Mouse (Mus musculus): ENCODE measurements around the gene Btbd9.

The Btbd9 gene

DNA sequence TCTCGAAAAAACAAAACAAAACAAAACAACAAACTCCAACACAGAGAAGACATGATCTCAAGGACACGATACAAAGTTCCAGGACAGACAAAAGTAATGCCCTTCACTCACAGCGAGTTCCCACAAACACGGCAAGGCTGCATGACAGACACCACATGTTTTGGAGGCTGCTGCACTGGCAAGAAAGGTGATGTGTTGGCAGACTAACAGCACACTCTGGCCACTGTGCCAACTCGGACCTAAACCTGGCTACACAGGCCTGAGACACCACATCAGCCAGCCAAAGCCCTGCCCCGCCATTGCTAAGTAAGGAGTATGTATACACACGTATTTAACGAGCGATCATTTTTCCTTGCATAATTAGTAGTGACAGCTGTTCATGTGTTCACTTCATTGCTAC is 123.9 kb downstream of the Btbd9 start:
- DNase-seq (ENCODE audit: low read depth): no peak

DNA sequence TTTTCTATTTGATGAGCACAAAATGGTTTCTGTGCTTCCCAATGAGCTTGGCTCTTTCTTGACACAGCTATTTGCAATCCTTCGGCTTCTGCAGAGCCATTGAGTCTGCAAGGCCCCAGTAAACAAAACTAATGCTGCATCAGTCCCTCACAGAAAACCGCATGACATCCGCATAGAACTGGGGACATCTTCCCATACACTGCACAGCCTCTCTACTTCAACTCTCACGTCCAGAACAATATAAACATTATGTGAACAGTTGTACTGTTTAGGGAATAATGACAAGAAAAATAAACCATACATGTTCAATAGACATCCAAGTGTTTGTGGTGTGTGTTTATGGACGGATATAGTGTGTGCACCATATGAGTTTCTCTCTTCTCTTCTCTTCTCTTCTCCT is 127.7 kb downstream of the Btbd9 start:
- DNase-seq (ENCODE audit: low read depth): no peak

DNA sequence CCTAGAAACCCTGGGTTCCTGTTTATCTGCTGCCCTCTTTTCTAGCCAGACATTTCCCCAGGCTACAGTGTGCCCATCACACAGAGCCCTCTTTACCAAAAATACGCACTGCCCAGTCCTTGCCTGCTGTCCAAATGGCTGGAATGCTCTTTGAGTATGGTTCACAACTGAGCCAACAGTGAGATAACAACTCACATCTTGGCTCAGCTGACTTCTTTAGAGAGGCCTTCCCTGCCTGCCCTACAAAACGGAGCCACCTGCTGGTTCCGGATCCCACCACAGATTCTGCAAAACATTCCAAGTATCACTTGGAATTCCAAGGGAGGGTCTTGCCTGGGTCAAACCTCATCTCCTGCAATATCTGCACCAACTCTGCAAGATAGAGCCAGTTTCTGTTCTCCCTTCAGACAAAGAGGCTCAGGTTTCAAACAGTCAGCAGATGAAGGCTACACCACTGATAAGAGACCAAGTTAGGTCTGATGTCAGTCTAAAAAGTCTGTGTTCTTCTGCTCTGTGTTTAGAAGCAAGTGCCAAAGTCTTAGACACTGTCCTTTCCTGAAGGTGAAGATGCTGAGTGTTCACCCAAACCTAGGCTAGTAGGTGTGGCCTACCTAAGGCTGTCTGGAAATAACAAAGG is 130.4 kb downstream of the Btbd9 start:
- no peak for DNase-seq (ENCODE audit: low read depth)

DNA sequence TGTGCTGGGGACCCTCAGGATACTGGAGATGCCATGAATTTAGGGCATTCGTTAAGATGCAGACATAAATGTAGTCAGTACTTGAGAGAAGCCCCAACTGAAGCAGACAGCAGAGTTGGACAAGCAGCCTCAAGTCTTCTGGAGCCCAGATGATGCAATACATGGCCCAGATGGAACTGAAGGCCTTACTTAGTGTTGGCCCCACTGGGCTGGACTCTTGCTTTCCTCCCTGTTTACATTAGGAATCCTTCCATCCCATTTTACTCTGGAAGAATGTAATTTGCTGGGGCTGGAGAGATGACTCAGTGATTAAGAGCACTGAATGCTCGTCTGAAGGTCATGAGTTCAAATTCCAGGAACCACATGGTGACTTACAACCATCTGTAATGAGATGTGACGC is 136.6 kb downstream of the Btbd9 start:
- peak; percentile 43 for DNase-seq (ENCODE audit: low read depth)

DNA sequence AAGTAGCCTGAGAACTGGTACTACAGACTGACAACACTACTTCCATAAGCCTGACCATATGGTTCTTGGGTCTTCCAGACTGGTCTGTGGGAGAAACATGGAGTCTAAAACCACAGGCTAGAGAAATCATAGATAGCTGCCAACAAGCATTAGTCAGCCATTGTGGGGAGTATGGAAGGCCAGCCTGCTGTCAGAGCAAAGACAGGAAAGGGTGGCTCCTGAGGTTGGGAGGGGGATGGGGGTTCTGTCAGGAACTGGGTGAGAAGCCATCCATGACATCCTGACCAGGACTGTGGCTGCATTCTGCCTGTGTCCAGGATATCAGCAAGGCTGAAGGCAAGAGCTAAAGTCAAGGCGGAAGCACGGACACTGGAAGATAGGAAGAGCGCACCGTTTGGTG is 137.5 kb downstream of the Btbd9 start:
- DNase-seq (ENCODE audit: low read depth): peak; percentile 53

DNA sequence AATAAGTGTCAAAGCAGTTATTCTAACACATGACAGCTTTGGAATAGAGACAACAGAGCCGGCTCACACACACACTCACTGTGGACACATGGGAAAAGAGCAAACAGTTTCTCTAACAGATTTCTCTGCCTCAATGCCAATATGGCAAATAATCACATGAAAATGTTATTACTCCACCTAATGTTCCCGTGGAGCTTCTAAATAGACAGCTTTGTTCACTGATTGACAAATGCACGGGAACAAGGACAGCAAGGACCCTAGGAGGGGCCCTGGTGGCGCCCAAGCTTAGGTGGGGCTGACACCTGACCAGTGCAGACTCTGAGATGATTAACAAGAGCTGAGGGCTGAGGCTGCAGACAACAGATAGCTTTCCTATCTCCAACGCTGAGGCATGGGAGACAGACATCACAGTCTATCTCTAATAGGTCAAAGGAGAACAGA is 140.2 kb downstream of the Btbd9 start:
- no peak for DNase-seq (ENCODE audit: low read depth)

DNA sequence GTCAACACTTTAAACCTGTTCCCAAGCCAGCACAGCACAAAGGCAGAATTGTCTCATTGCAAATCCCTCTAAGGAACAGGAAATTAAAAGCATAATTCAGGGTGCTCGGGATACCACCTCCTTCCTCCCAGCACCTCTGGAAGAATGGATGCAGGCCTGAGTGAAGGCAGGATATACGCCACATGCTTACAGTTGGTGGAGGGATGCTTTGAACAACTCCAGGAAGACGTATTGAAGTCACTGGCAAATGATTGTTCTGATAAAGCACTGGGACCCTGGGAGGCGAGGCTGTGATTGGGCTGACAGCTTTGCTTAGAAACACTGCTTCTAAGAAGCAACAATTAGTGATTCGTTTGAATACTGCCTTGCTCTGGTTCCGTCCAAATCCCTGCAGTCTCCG is 140.8 kb downstream of the Btbd9 start:
- no peak for DNase-seq (ENCODE audit: low read depth)

DNA sequence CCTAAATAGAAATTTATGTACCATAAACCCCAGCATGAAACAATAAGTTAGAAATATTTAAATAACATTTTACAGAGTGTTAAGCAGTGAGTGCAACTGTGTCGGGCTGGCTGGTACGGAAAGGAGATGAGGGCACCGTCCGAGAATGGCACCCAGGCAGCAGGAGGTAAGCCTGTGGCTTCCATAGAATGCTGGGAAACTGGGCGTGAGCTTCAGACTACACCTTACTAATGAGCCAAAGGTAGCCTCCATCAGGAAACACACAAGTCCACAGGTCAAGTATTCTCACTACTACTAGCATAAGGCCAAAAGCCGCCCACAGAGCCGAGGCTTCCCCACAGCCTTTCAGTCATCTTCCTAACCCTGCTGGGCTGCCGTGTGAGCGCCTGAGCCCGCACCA is 144.2 kb downstream of the Btbd9 start:
- no peak for DNase-seq (ENCODE audit: low read depth)

DNA sequence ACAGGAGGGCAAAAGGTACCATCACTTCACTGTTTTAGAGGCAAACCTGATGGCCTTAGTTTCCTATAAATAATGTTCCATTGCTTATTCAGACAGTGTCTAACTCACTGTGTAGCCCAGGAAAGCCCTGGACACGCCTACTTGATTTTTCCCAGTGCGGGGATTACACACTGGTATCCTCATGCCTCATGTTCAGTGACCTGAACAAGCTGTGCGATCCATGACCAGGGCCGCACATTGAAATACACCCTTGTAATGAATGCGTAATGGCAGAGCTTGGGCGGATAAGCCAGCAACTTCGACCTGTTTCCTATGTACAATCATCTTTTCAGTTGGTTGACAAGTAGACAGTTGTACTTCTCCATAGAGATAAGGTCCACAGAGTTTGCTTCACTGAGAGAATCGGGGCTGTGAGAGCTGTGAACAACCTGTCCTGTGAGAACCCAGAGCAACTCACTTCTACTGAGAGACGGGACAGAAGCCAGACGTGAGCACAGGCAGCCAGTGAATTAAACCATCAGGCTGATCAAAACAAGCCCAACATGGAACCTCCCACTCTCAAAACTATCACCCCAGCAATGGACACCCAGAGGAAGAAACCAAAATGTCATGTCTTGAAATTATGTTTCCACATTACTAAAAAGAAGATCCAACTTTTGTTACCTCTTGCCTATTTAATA is 145.2 kb downstream of the Btbd9 start:
- no peak for DNase-seq (ENCODE audit: low read depth)

DNA sequence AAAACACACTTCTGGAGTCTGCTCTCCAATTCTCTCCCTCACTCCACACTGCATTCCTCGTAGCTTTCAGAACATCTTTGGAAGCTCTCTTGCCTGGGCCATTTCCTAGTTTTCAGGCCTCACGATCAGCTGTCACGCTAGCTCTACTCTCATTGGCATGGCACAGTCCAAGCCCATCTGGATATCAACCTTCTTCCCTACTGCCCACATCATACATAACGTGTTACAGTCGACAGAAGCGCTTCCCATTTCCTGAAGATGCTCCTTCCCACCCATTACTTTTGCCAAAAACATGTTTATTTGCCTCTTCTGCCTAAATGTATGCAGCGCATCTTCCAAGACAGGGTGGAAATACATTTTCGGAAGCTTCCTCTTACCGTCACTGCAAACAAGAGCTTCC is 147.6 kb downstream of the Btbd9 start:
- DNase-seq (ENCODE audit: low read depth): no peak

DNA sequence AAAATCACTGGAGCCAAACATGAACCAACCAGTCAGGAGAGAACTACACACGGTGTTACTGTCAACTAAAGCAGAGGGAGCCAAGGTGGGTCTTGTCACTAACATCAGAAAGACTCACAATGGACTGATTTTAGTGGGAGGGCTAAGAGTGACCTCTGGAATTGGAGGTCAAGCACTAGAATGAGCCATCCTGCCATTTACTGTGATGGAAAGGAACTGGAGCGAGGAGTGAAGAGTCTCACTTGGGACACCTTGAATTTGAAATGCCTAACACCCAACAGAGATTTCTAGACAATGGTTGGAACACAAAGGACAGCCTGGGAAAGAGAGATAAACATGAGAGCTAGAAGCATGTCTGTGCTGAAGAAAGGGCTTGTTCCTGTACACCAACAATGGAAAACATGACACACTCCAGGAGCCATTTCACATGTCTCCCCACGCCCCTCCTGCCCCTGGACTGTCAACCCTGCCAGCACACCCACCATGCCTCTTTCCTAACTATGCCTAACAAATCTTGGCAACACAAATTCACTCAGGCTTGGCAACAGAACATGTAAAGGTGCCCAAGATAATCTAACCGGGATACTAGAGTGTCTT is 152.9 kb downstream of the Btbd9 start:
- DNase-seq (ENCODE audit: low read depth): no peak

DNA sequence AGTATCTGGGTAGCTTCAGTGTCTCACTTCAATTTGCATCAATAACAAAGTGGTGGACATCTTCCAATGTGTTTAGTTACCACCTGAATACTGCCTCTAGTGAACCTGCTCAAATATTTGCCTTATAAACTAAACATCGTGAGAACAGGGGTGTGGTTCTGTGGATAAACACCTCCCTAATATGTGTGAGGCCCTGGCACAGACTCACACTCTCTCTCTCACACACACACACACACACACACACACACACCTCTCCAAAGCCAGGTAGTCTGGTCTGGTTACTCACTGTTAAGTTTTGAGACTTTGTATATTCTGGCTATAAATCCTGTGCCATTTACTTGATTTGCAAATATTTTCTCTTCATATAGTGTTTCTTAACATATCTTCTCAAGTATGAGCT is 154.0 kb downstream of the Btbd9 start:
- no peak for DNase-seq (ENCODE audit: low read depth)

DNA sequence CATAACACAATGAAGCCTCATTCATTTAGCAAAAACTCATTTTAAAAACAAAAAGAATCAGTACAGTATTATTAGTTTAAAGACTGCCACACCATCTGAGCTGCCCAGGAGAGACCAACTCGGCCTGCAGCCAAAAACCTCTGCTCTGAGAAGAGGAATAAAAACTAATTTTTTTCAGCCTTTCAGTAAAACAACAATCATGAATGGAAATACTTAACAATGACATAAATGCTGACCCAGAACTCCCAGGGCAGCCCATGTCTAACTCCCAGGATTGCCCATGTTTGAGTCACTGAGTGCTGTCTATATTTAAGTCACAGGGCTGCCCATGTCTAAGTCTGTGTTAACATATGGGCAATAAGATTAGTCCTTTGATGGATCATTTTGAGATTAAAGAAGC is 155.0 kb downstream of the Btbd9 start:
- DNase-seq (ENCODE audit: low read depth): no peak

DNA sequence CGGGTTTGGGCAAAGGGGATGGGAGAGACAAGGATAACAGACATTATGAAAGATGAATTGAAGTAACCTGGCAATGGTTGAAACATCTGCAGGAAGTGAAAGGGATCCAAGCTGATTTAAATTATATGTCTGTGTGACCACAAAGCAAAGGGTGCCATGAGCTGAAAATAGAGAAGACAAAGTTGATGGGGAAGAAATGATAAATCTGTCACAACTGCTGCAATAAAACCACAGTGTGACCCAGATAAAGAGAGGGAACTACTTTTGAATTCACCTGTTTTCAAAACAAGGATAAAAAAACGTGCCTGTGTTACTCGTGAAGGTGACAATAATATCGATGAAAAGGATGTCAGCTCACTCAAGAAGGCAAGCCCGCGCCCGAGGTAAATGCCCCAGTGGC is 156.8 kb downstream of the Btbd9 start:
- DNase-seq (ENCODE audit: low read depth): no peak

DNA sequence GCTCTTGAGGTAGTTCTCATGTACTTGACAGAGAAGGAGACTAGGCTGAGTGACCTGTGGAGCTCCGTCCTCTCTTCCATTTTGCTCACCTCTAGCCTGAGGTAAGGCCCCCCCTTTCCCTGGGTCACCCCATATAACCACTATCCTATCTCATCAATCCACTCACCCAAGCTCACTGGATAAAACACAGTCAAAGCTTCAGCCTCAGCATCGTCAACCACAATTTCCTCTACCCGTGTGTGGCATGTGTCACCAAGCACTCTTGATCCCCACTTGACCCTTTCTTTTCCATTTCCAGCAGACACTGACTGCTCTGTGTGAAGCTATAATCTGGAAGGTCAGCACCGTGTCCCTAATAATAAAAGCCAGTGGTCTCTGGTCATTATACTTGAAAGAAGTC is 157.8 kb downstream of the Btbd9 start:
- DNase-seq (ENCODE audit: low read depth): no peak

DNA sequence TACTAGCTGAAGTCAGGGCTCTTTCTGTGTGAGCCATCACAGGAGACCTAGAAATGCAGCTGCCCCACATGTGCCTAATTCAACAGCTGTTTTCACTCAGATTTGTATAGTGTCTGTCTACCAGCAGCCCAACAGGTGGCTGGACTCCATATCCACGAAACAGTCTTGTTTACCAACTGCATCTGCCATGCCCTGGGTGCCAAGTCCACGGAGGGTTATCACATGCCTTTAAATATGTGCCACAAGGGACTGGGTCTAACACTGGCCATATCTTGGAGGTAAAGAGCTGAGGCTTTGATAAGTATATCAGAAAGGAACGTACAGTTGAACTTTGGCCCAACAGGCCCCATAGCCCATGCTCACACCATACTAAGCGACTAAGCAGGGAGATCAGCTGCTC is 159.2 kb downstream of the Btbd9 start:
- DNase-seq (ENCODE audit: low read depth): no peak

DNA sequence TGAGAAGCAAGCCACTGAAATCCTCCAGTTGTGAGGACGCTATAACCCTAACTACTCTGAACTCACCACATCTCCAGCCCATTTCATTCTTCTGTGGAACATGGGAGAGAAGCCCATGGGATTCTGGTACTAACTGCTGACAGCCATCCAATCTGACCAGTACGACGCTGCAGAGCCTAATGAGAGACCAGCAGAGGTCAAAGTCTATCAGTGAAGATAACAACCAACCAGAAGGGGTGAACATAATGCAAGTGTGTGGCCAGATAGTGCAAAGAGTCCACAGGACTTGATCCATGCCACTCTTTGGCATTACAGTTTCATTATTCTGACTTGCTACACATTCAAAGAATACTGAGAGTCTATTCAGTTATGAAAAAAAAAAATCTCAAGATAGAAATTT is 160.6 kb downstream of the Btbd9 start:
- no peak for DNase-seq (ENCODE audit: low read depth)

DNA sequence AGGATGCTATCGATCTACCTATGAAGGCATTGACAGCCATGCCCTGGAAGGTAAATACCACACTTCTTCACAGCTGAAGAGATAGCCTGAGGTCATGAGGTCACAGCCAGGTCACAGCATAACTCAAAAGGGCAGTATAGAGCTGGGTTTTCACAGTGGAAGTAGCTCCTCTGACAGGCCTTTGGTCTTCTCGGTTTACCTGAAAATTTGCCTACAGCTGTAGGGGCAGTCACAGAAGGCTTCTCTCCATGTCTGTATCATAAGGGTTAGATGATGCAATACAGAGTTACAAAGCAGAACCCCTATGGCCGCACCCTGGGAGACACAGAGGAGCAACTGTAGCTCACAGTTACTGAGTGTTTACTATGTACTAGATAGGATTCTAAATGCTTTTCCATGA is 163.3 kb downstream of the Btbd9 start:
- no peak for DNase-seq (ENCODE audit: low read depth)

DNA sequence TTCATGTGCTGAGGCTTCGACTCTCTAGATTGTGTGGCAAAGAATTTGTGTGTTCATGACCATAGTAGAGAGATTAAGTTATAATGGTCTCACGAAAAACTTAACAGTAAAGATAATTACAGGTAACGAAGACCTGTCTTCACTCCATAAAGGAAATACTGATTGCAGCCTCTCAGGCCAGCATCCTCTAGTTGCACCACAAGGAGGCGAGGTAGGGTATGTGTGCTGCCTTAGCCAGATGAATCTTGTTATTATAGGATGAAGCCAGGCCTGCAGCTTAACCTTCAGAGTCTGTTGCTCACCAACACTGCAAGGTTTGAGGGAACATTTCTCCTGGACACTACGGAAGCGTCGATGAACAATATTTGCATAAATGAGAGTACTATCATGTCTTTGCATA is 170.3 kb downstream of the Btbd9 start:
- no peak for DNase-seq (ENCODE audit: low read depth)

DNA sequence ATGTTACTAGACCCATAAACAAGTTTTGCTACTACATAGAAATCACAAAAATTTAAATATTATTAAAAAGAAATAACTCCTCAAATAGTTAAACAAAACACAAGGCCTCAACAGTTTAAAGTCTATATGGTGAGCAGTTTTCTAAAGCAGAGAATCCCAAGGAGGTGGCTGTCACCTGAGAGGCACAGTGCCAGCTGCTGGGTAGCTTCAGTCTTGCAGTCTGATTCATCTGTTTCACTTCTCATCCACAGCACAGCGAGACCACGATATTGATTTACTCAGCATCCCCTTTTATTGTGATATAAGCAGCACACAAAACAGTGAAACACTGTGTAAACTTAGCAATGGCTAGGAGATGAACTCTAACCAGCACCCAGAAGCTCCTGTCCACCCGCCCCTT is 173.4 kb downstream of the Btbd9 start:
- no peak for DNase-seq (ENCODE audit: low read depth)

DNA sequence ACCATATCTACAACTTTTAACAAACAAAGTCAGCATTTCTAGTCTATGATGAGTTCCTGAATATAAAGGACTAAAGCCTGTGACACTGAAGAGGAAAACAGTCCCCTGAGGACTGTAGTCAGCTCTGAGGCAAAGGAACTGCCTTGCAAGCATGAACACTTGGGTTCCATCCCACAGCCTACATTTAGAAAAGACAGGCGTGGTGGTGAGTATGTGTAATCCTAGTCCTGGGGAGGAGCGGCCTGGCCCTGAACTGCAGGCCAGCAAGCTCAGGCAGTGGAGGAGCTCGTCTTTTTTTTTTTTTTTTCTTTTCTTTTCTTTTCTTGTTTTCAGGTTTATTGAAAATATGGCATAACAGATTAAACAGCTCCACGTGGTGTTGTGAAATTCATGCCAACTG is 181.0 kb downstream of the Btbd9 start:
- DNase-seq (ENCODE audit: low read depth): no peak

DNA sequence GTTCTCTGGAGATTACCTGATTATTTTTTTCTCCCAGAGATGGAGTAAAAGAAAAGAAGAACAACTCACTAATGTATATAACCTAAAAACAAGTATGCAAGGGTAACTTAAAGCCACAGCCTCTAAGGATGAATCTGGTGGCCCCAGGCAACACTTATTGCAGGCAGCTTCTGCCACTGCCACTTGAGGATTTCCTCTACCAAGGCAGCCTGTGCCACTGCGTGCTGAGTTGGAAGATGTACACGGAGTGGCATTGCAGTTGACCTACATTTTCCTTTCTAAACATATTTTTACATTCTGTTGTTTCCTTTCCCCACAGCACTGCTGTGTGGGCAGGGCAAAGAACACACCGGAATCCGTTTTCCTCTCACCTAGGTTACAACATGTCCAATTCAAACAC is 184.3 kb downstream of the Btbd9 start:
- no peak for DNase-seq (ENCODE audit: low read depth)

DNA sequence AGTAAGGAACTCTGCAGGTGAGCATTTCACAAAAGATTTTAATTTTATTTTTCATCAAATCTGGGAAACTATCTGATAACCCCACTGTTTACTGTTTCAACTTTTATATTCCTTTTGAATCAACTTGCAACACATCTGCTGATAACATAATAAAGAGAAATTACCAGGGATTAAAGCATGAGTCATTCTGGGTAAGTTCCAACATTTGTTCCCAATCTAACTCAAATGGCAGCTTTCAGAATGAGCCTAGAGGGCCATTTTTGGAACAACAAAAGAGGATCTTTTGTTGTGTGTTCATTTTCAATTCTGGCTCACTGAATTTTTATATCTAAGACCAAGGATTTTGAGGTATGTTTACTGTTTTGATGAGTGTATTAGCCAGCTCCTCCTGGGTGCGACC is 185.1 kb downstream of the Btbd9 start:
- DNase-seq (ENCODE audit: low read depth): no peak

DNA sequence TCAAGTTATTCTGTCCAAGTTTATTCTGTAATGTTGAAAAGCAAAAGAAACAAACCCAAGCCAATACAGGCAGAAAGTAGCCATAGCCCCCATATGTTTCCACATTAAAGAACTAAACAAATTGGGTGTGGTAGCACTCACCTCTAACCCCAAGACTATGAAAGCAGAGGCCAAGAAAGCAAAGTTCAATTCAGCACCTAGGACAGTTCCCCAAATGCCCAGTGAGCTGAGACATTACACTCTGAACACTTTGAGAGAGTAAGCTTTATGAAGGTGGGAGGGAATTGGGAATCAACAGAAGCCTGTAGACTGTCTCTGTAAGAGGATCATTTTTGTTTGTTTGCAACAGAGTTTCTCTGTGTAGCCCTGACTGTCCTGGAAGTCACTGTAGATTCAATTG is 186.6 kb downstream of the Btbd9 start:
- DNase-seq (ENCODE audit: low read depth): no peak
